Mouse (Mus musculus): ENCODE results near the gene Pde3b. TPM values are rescaled to one million over a fixed set of nuclear protein-coding genes. Genes with fewer than 3 reads are reported as not detected.
"Not testable (repeated sequence)": the region's sequence is repeated elsewhere in the genome, so short reads cannot be mapped to it uniquely, and the experiment has no call there.

Pde3b gene
- total RNA-seq, 2 experiments from 2014 or later: 7.1 to 8.6 TPM

DNA sequence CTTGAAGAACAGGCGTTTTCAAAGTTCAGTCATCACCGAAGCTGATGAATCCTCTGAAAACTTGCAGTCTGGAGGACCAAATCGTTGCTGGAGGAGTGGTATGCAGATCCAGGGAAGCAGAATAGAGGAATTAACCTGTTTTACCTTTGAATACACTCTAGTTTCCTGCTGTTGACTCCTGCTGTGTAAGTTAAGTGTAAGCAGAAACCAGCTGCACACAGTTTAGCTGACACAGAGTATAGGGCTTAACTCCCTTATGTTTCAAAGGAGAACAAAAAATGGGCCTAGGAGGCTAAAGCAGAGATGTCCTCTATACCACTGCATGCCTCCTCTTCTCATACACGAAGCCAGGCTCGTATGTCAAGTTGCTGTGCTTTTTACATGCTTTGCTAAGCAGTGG, 63.8 kb downstream of the Pde3b start:
- no peak for DNase-seq

- no peak for DNase-seq
These were observed 64.7 kb downstream of the Pde3b start for GRCm38 (mm10) chr7:114479779-114480178.

- no peak for DNase-seq
These were observed 65.3 kb downstream of the Pde3b start for GRCm38 (mm10) chr7:114480196-114480989.

- DNase-seq: no peak
These were observed 65.9 kb downstream of the Pde3b start for GRCm38 (mm10) chr7:114481008-114481407.

- no peak for DNase-seq
These were observed 66.4 kb downstream of the Pde3b start for GRCm38 (mm10) chr7:114481429-114481931.

DNA sequence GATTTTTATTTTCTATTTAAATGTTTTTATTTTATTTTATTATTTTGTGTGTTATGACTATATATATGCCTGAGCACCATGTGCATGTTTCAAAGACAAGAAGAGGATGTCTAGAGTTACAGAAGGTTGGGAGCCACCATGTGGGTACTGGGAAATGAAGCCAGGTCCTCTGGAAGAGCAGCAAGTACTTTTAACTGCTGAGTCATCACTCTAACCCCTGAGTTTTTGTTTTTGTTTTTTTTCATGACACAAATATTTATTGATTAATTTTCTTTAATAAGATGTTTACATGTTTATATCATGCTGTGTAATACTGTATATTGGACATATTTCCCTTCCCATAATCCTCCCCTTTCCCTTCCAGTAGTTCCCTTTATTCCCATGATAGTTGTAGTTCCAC, 77.5 kb downstream of the Pde3b start:
- no peak for DNase-seq

DNA sequence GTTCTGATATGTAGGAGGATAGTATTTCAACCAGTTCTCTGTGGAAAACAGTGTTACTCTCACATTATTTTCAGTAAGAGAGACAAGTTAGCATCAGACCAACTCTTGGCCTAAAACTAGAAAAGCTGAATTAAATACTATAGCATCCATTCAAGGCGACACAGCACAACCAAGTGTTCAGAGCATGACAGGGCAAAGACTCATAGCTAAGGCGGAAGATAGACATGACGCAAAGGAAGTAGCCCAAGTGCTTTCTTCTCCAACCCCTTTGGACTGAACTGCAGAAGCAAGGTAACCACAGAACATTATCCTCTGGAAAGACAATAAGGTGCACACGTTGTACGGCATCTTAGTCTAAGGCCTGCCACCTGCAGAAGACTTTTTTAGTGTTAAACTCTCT, 79.0 kb downstream of the Pde3b start:
- no peak for DNase-seq

DNA sequence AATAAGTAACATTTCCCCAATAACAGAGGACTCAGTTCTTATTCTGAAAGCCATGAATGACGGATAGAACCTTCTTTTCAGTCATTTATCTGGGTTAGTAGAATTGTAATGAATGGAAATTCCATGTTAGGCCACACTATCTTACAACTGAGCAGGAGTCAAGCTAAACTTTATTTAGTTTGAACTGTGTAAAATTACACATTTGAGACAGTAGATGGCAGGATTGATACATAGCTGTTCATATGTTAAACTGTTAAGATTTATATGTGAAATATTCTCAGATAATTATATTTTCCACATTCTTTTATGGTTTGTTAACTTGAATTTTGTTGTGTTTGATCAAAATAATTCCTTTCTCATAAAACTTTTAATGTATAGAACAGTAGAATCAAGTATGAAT, 84.2 kb downstream of the Pde3b start:
- no peak for DNase-seq

DNA sequence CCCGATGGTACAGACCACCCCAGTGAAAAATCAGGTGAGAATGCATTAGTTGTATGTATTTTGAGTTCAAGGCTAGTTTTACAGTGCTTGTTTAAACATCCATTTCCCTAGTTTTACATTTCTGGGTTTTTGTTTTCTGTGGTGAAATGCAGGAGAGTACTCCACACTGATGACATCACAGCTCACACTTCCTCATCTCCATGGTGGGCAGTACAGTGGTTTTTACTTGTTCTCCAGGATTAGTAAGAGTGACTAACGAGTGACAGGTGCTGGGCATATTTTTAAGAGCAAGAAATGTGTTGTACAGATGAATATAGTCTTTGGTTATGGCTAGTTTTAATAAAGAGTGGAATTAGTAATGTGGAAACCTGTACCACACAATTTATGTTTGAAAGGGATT, 93.8 kb downstream of the Pde3b start:
- no peak for DNase-seq

DNA sequence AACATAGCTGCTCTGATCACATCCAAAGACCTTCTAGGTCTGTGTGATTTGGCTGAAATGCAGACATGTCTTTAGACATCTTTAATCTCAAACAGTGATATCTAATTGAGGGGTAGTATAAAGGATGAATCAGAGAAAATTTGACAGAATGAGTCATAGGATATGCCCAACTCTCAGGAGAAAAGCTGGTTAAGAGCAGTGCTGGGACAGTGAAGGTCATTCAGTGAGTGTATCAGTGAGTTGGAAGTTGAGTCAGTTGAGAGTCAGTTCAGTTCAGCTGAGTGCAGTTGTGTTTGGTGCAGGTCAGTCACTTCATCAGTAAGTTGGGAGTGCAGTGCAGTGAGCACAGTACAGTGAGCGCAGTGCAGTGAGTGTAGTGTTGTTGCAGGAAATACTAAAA, 105.0 kb downstream of the Pde3b start:
- no peak for DNase-seq

GRCm38 (mm10) chr7:114526245-114526644, 111.2 kb downstream of the Pde3b start:
- no peak for DNase-seq

DNA sequence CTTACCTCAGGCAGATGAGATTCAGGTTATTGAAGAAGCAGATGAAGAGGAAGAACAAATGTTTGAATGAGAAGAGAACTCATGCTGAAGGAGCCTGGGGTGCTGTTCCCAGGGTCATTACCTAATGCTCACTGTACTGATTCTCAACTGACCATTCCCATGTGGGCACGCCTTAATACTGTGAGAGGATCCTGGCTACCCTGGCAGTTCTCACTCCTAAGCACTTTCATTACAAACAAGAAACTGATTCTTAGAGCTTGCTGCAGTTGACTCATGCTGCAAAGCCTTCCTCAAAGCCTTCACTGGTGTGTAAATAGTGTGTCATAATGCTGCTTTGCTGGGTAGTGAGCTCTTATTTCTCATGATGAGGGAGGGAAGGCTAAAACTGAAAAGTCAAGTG, 121.1 kb downstream of the Pde3b start:
- no peak for DNase-seq

GRCm38 (mm10) chr7:114562531-114563241, 147.6 kb downstream of the Pde3b start, which contains the start of gene Cyp2r1:
TSS of gene Cyp2r1 (minus strand) at chr7:114562972.
- peak; percentile 86 for DNase-seq

GRCm38 (mm10) chr7:114573866-114574265, 158.8 kb downstream of the Pde3b start:
- DNase-seq: not testable (repeated sequence)

- DNase-seq: no peak
These were observed 161.8 kb downstream of the Pde3b start for GRCm38 (mm10) chr7:114576931-114577330.

GRCm38 (mm10) chr7:114577665-114578064, 162.6 kb downstream of the Pde3b start:
- DNase-seq: no peak

GRCm38 (mm10) chr7:114580426-114580825, 165.3 kb downstream of the Pde3b start:
- DNase-seq: peak; percentile 54

DNA sequence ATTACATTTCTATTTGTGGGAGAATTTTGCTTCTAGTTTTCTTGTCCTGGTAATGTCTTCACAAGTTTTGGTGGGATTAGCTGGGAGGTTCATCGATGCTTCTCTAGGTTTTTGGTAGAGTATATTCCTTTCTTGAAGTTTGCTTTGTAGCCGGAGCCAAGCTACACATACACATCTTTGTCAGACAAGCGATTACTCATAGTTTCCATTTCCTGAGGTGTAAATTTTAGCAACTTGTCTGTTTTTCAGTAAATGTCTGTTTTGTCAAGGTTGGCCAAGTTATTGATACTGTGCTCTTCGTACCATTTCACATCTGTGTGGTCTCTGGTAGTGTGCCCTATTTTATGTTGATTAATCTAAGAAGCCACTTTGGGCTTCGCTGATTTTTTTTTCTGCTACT, 166.1 kb downstream of the Pde3b start:
- DNase-seq: no peak

DNA sequence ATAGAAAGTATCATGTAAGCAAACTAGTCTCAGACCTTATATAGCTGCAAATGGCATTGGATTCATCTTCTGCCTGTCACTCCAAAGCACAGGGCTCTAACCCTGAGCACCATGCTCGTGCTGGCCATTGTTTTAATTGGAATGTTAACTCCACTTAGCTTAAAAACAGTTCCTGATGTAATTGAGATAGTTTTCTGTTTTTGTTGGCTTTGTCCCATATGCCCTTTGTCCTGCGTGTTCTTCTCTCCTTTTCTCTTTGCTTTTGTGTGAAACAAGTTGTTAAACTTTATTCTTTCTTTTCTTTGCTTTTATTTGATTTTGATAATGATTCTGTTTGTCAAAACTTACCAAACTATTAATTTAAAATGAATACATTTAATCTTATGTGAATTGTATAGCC, 167.4 kb downstream of the Pde3b start:
- DNase-seq: no peak
